Comparison of ENCODE assay signal across 25 mouse cellular contexts in the genomic region with DNA sequence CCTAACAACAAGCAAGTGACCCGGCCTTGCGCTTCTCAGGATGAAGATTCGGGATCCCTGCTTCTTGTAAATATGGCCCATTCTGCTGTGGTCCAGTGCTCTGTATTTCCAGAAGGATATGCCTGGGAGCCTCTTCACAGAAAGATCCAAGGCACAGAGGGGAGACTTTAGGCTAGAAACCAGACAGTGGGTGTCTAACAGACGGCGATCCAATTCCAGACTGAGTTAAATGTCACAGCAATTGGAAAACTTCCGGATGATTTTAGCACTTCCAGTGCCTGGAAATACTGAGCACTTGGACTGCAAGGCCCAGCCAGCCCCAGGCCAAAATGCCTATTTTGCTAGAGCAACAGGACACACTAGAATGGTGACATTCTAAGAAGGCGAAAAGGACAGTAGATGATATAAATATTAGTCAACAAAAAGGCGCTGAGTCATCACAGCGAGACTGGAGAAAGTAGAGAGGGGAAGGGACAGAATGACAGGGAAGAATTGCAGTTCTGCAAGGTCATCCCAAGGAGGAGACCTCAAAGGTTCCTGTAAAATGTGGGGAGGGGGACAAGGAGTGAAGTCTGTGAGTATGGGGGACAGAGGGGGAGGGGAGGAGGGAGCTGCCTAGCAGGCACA.
DNase-seq lines count a peak whose midpoint lies in the region; ATAC-seq and TF ChIP-seq lines count a peak whose summit lies in the region.
"Had no signal": no experiment of that assay in that cellular context is flagged by ENCODE, and none has a peak within 500 bp of the region (broad histone marks: within the 10 kb centered on the region; RNA-seq: fewer than 3 reads in every experiment).

No protein-coding gene starts in this region.

- H3K27ac ChIP-seq in limb, embryonic 10.5 days = peak overlapping the region; percentile 65
- H3K27ac ChIP-seq: forebrain, embryonic 13.5 days; heart, adult 2 months; heart, embryonic 13.5 days; hindbrain, embryonic 12.5 days; limb, embryonic 12.5 days; liver, embryonic 12.5 days; midbrain, embryonic 13.5 days; neural tube, embryonic 12.5 days had no signal

- H3K79me3 ChIP-seq in C2C12 (ENCODE audit: low read depth) = no peaks in the 10 kb centered on the region

- no peaks in the 10 kb centered on the region for H3K27me3 ChIP-seq in C2C12 (ENCODE audit: control insufficient read depth, insufficient read depth, insufficient read length)
- no peaks in the 10 kb centered on the region for H3K27me3 ChIP-seq in limb, embryonic 10.5 days (ENCODE audit: low read depth, poor library complexity, severe bottlenecking)
- H3K27me3 ChIP-seq: heart, embryonic 13.5 days; hindbrain, embryonic 12.5 days; limb, embryonic 12.5 days; liver, embryonic 12.5 days; neural tube, embryonic 12.5 days had no signal

- H3K79me2 ChIP-seq in C2C12 (ENCODE audit: control insufficient read depth, insufficient read depth) = no peaks in the 10 kb centered on the region

- DNase-seq in adrenal gland, postnatal 25 days = peak; percentile 4
- DNase-seq in adrenal gland, adult 8-10 months = no peak
- peak; percentile 3 to 47 for DNase-seq in layer of hippocampus, adult 18-20 months (ENCODE audit: low spot score in 2 of 2)
- DNase-seq in layer of hippocampus, adult 9-10 months (ENCODE audit: low spot score) = no peak
- no peak for DNase-seq in limb, embryonic 10.5 days (ENCODE audit: low spot score)
- DNase-seq: cerebellum, adult 11 months; gastrocnemius, postnatal 14 days; heart, adult 2 months; heart, postnatal 14 days; kidney, postnatal 25 days; lung, adult 2 months; lung, postnatal 14 days; retina, postnatal 1 day; right cerebral cortex, postnatal 4 days; thymus, postnatal 25 days had no signal

- peak overlapping the region; percentile 23 for H3ac ChIP-seq in C2C12 (ENCODE audit: control insufficient read depth, insufficient read length, low read depth)

- peaks cover 49% of the 10 kb centered on the region for H3K4me1 ChIP-seq in limb, embryonic 10.5 days
- H3K4me1 ChIP-seq: forebrain, embryonic 13.5 days; heart, embryonic 13.5 days; hindbrain, embryonic 12.5 days; liver, embryonic 12.5 days; midbrain, embryonic 13.5 days; neural tube, embryonic 12.5 days had no signal

- H3K9me3 ChIP-seq in limb, embryonic 10.5 days (replicated peaks) = no peaks in the 10 kb centered on the region

- H3K4me3 ChIP-seq in C2C12 (ENCODE audit: insufficient read depth, poor library complexity, severe bottlenecking) = no peak overlapping the region
- H3K4me3 ChIP-seq in limb, embryonic 10.5 days = no peak overlapping the region
- H3K4me3 ChIP-seq: forebrain, embryonic 13.5 days; heart, adult 2 months; heart, embryonic 13.5 days; hindbrain, embryonic 12.5 days; limb, embryonic 12.5 days; liver, embryonic 12.5 days; midbrain, embryonic 13.5 days; neural tube, embryonic 12.5 days had no signal

- no peaks in the 10 kb centered on the region for H3K36me3 ChIP-seq in C2C12 (ENCODE audit: control insufficient read depth, insufficient read depth)
- H3K36me3 ChIP-seq in limb, embryonic 10.5 days = no peaks in the 10 kb centered on the region
- H3K36me3 ChIP-seq: heart, embryonic 13.5 days; hindbrain, embryonic 12.5 days; limb, embryonic 12.5 days; liver, embryonic 12.5 days; midbrain, embryonic 13.5 days had no signal

- WGBS in limb, embryonic 10.5 days = 68% methylated on average over 9 of the region's 9 CpGs

- no peak for TF ChIP-seq CTCF in C2C12 (IDR thresholded peaks at IDR 0.05; ENCODE audit: control insufficient read depth, insufficient read depth, insufficient read length)

- ATAC-seq in monocyte, adult 5-6 weeks (replicated peaks; ENCODE audit: insufficient number of reproducible peaks, low FRiP score, low TSS enrichment, poor library complexity, severe bottlenecking) = no peak
- ATAC-seq: forebrain, embryonic 13.5 days; intestine, postnatal 0 days; liver, embryonic 12.5 days; midbrain, embryonic 13.5 days had no signal

TF ChIP-seq in C2C12, 6 proteins besides CTCF, POLR2A, EP300 and RAD21:
- TF ChIP-seq FOSL1 (IDR thresholded peaks at IDR 0.05; ENCODE audit: insufficient read depth, low read length, poor library complexity, severe bottlenecking) = no peak
- no peak for TF ChIP-seq MYOD1 (IDR thresholded peaks at IDR 0.05; ENCODE audit: control insufficient read depth, insufficient read length, low read depth)
- TF ChIP-seq USF1 (IDR thresholded peaks at IDR 0.05; ENCODE audit: low read depth) = no peak
- no peak for TF ChIP-seq MAX (IDR thresholded peaks at IDR 0.05)
- TF ChIP-seq MYOG (IDR thresholded peaks at IDR 0.05; ENCODE audit: control insufficient read depth, extremely low read depth, insufficient read length) = no peak
- no peak for TF ChIP-seq CEBPB (IDR thresholded peaks at IDR 0.05; ENCODE audit: low read depth)

Comparison
In these comparisons a context has a peak if more than half of its experiments do, and no peak if none do; other contexts are left out.
1. DNase-seq: peak in adrenal gland, postnatal 25 days (single experiment) and layer of hippocampus, adult 18-20 months (2 of 2); none in adrenal gland, adult 8-10 months (single experiment), layer of hippocampus, adult 9-10 months (single experiment) and limb, embryonic 10.5 days (single experiment).